ENCODE assay signal across 30 mouse cellular contexts in genomic region chr7:4779921-4780320, GRCm38 (mm10). TPM values are rescaled to one million over a fixed set of nuclear protein-coding genes. Genes with fewer than 3 reads are reported as not detected.
A peak's percentile ranks its signal among the peaks of the same experiment; 100 is the strongest.
DNase-seq lines count a peak whose midpoint lies in the region; ATAC-seq and TF ChIP-seq lines count a peak whose summit lies in the region.
"Had no signal": no experiment of that assay in that cellular context is flagged by ENCODE, and none has a peak within 500 bp of the region (broad histone marks: within the 10 kb centered on the region; RNA-seq: fewer than 3 reads in every experiment).

No protein-coding gene starts in this region.

- ATAC-seq in intestine, embryonic 15.5 days = no peak
- ATAC-seq in intestine, postnatal 0 days = no peak
- ATAC-seq: lung, postnatal 0 days; midbrain, embryonic 15.5 days had no signal

- H3K4me3 ChIP-seq in intestine, embryonic 15.5 days (replicated peaks) = no peak overlapping the region
- H3K4me3 ChIP-seq in intestine, postnatal 0 days (ENCODE audit: low read depth, low read length) = no peak overlapping the region
- H3K4me3 ChIP-seq in embryonic facial prominence, embryonic 10.5 days = peak overlapping the region; percentile 13; the same call in 1 of the 2 replicates
- H3K4me3 ChIP-seq: embryonic facial prominence, embryonic 12.5 days; gastrocnemius, adult 2 months; hindbrain, embryonic 13.5 days; midbrain, embryonic 15.5 days; neural tube, embryonic 13.5 days had no signal

- no peaks in the 10 kb centered on the region for H3K36me3 ChIP-seq in intestine, embryonic 15.5 days
- H3K36me3 ChIP-seq in intestine, postnatal 0 days (ENCODE audit: control insufficient read depth, insufficient read depth) = peaks cover 7% of the 10 kb centered on the region; the same call in 1 of the 2 replicates
- H3K36me3 ChIP-seq in embryonic facial prominence, embryonic 10.5 days (replicated peaks) = no peaks in the 10 kb centered on the region
- H3K36me3 ChIP-seq: embryonic facial prominence, embryonic 12.5 days; hindbrain, embryonic 13.5 days; midbrain, embryonic 15.5 days; neural tube, embryonic 13.5 days had no signal

- H3K27ac ChIP-seq in intestine, embryonic 15.5 days = no peak overlapping the region
- H3K27ac ChIP-seq in intestine, postnatal 0 days (ENCODE audit: low read depth, low read length) = no peak overlapping the region
- no peak overlapping the region for H3K27ac ChIP-seq in embryonic facial prominence, embryonic 10.5 days (replicated peaks)
- H3K27ac ChIP-seq: embryonic facial prominence, embryonic 12.5 days; gastrocnemius, adult 2 months; hindbrain, embryonic 13.5 days; macrophage; midbrain, embryonic 15.5 days; neural tube, embryonic 13.5 days had no signal

- peak; percentile 15 for DNase-seq in thymus, postnatal 0 days (ENCODE audit: low spot score)
- DNase-seq in thymus, postnatal 10 days (ENCODE audit: low spot score in 2 of 2) = no peak
- no peak for DNase-seq in embryonic facial prominence, embryonic 10.5 days (ENCODE audit: low spot score)
- no peak for DNase-seq in gastrocnemius, postnatal 25 days
- DNase-seq in adrenal gland, postnatal 25 days = no peak
- DNase-seq: adrenal gland, postnatal 36 days; cerebellum, adult 9-11 months; gastrocnemius, adult 2 months; heart, postnatal 14 days; kidney, adult 9 months; kidney, postnatal 14 days; left cerebral cortex, postnatal 4 days; liver; right cerebral cortex, postnatal 4 days; thymus, postnatal 14 days had no signal

- peaks cover 40% of the 10 kb centered on the region for H3K27me3 ChIP-seq in intestine, embryonic 15.5 days (replicated peaks)
- peaks cover 37% of the 10 kb centered on the region for H3K27me3 ChIP-seq in intestine, postnatal 0 days (replicated peaks; ENCODE audit: control insufficient read depth, insufficient read depth, low read length)
- H3K27me3 ChIP-seq in embryonic facial prominence, embryonic 10.5 days (replicated peaks; ENCODE audit: low read depth, poor library complexity, severe bottlenecking) = peaks cover 63% of the 10 kb centered on the region

- H3K4me1 ChIP-seq in intestine, embryonic 15.5 days (replicated peaks) = peaks cover 20% of the 10 kb centered on the region
- H3K4me1 ChIP-seq in intestine, postnatal 0 days (replicated peaks; ENCODE audit: control insufficient read depth, insufficient read depth, low read length) = no peaks in the 10 kb centered on the region
- H3K4me1 ChIP-seq in embryonic facial prominence, embryonic 10.5 days = peaks cover 37% of the 10 kb centered on the region

- H3K9me3 ChIP-seq in intestine, embryonic 15.5 days = no peaks in the 10 kb centered on the region
- no peaks in the 10 kb centered on the region for H3K9me3 ChIP-seq in intestine, postnatal 0 days (ENCODE audit: control insufficient read depth)
- no peaks in the 10 kb centered on the region for H3K9me3 ChIP-seq in embryonic facial prominence, embryonic 10.5 days
- H3K9me3 ChIP-seq: embryonic facial prominence, embryonic 12.5 days; hindbrain, embryonic 13.5 days; midbrain, embryonic 15.5 days; neural tube, embryonic 13.5 days had no signal

- H3K4me2 ChIP-seq in intestine, embryonic 15.5 days (replicated peaks) = no peak overlapping the region
- no peak overlapping the region for H3K4me2 ChIP-seq in intestine, postnatal 0 days (replicated peaks; ENCODE audit: low read depth)
- H3K4me2 ChIP-seq: embryonic facial prominence, embryonic 12.5 days; heart, embryonic 11.5 days; hindbrain, embryonic 13.5 days; midbrain, embryonic 15.5 days; neural tube, embryonic 13.5 days had no signal

- 39% methylated on average over 5 of the region's 5 CpGs for WGBS in intestine, embryonic 15.5 days
- WGBS in intestine, postnatal 0 days = 28% methylated on average over 5 of the region's 5 CpGs
- WGBS in embryonic facial prominence, embryonic 10.5 days = 39% methylated on average over 5 of the region's 5 CpGs

- no peak for TF ChIP-seq CTCF in intestine, postnatal 0 days (IDR thresholded peaks at IDR 0.05; ENCODE audit: low read depth)

- peak overlapping the region; percentile 13; the same call in 1 of the 2 replicates for H3K9ac ChIP-seq in intestine, embryonic 15.5 days
- H3K9ac ChIP-seq in intestine, postnatal 0 days (ENCODE audit: low read depth, low read length) = no peak overlapping the region
- H3K9ac ChIP-seq: embryonic facial prominence, embryonic 12.5 days; hindbrain, embryonic 13.5 days; midbrain, embryonic 15.5 days; neural tube, embryonic 13.5 days had no signal

RNA-seq across cellular contexts. Expression of gene Il11, which starts 2.7 kb away (rescaled TPM):
- 0.14 and 0.24 TPM in 2 replicates for polyA plus RNA-seq in intestine, embryonic 15.5 days (2015; fragmentation: Nextera tagmentation; extraction: Ambion mirVana)
- 0.12 and 0.30 TPM in 2 replicates for polyA plus RNA-seq in intestine, postnatal 0 days (2015; fragmentation: Nextera tagmentation; extraction: Ambion mirVana)
- 0.13 and 0.30 TPM in 2 replicates for polyA plus RNA-seq in thymus, postnatal 0 days (2015; fragmentation: Nextera tagmentation; extraction: Ambion mirVana)
- polyA plus RNA-seq in embryonic facial prominence, embryonic 10.5 days (2016; fragmentation: Nextera tagmentation; extraction: Ambion mirVana) = 0.15 and 0.19 TPM in 2 replicates
- total RNA-seq in gastrocnemius, postnatal 25 days (2021) = not detected
- total RNA-seq in adrenal gland, postnatal 25 days (2021) = 0.15 TPM in 1 of 2 replicates, not detected in the other
- total RNA-seq: gastrocnemius, adult 2 months had no signal
- polyA plus RNA-seq: heart, embryonic 11.5 days; liver, embryonic 16.5 days; macrophage had no signal

RNA-seq across cellular contexts. Expression of gene Tmem190, which starts 2.8 kb away (rescaled TPM):
- polyA plus RNA-seq in intestine, embryonic 15.5 days (2015; fragmentation: Nextera tagmentation; extraction: Ambion mirVana) = 1.1 and 1.8 TPM in 2 replicates
- 0.59 TPM in 1 of 2 replicates, not detected in the other for polyA plus RNA-seq in intestine, postnatal 0 days (2015; fragmentation: Nextera tagmentation; extraction: Ambion mirVana)
- polyA plus RNA-seq in thymus, postnatal 0 days (2015; fragmentation: Nextera tagmentation; extraction: Ambion mirVana) = 0.23 TPM in 1 of 2 replicates, not detected in the other
- not detected in 2 replicates for polyA plus RNA-seq in embryonic facial prominence, embryonic 10.5 days (2016; fragmentation: Nextera tagmentation; extraction: Ambion mirVana)
- not detected for total RNA-seq in gastrocnemius, postnatal 25 days (2021)
- total RNA-seq in adrenal gland, postnatal 25 days (2021) = not detected in 2 replicates
- total RNA-seq: adrenal gland, postnatal 36 days; gastrocnemius, adult 2 months; heart, postnatal 14 days; layer of hippocampus, adult 18-20 months; layer of hippocampus, postnatal 14 days; left cerebral cortex, adult 8-10 months; left cerebral cortex, postnatal 4 days had no signal
- polyA plus RNA-seq: embryonic facial prominence, embryonic 12.5 days; forebrain, embryonic 11.5 days; heart, embryonic 11.5 days; hindbrain, embryonic 13.5 days; liver, embryonic 16.5 days; macrophage; midbrain, embryonic 15.5 days; neural tube, embryonic 13.5 days had no signal

RNA-seq across cellular contexts. Expression of gene Fam71e2, which starts 8.8 kb away (rescaled TPM):
- polyA plus RNA-seq in intestine, embryonic 15.5 days (2015; fragmentation: Nextera tagmentation; extraction: Ambion mirVana) = not detected in 2 replicates
- polyA plus RNA-seq in intestine, postnatal 0 days (2015; fragmentation: Nextera tagmentation; extraction: Ambion mirVana) = not detected in 2 replicates
- polyA plus RNA-seq in thymus, postnatal 0 days (2015; fragmentation: Nextera tagmentation; extraction: Ambion mirVana) = not detected in 2 replicates
- not detected in 2 replicates for polyA plus RNA-seq in embryonic facial prominence, embryonic 10.5 days (2016; fragmentation: Nextera tagmentation; extraction: Ambion mirVana)
- not detected for total RNA-seq in gastrocnemius, postnatal 25 days (2021)
- not detected in 2 replicates for total RNA-seq in adrenal gland, postnatal 25 days (2021)
- total RNA-seq: adrenal gland, postnatal 36 days; gastrocnemius, adult 2 months; heart, postnatal 14 days; layer of hippocampus, adult 18-20 months; layer of hippocampus, postnatal 14 days; left cerebral cortex, adult 8-10 months; left cerebral cortex, postnatal 4 days had no signal
- polyA plus RNA-seq: embryonic facial prominence, embryonic 12.5 days; forebrain, embryonic 11.5 days; heart, embryonic 11.5 days; hindbrain, embryonic 13.5 days; liver, embryonic 16.5 days; lung, postnatal 0 days; macrophage; midbrain, embryonic 15.5 days; neural tube, embryonic 13.5 days; stomach, embryonic 14.5 days had no signal

RNA-seq across cellular contexts. Expression of gene Tmem238, which starts 9.5 kb away (rescaled TPM):
- polyA plus RNA-seq in intestine, embryonic 15.5 days (2015; fragmentation: Nextera tagmentation; extraction: Ambion mirVana) = 40.4 and 40.6 TPM in 2 replicates
- 74.3 and 75.5 TPM in 2 replicates for polyA plus RNA-seq in intestine, postnatal 0 days (2015; fragmentation: Nextera tagmentation; extraction: Ambion mirVana)
- polyA plus RNA-seq in thymus, postnatal 0 days (2015; fragmentation: Nextera tagmentation; extraction: Ambion mirVana) = 9.6 and 11.7 TPM in 2 replicates
- polyA plus RNA-seq in embryonic facial prominence, embryonic 10.5 days (2016; fragmentation: Nextera tagmentation; extraction: Ambion mirVana) = 4.1 and 4.2 TPM in 2 replicates
- total RNA-seq in gastrocnemius, postnatal 25 days (2021) = 1 to 10 TPM; 6.3 to 6.4 TPM
- 13.4 and 16.4 TPM in 2 replicates for total RNA-seq in adrenal gland, postnatal 25 days (2021)

RNA-seq across cellular contexts. Expression of gene Rpl28, which starts 12.8 kb away (rescaled TPM):
- 328 and 339 TPM in 2 replicates for polyA plus RNA-seq in intestine, embryonic 15.5 days (2015; fragmentation: Nextera tagmentation; extraction: Ambion mirVana)
- polyA plus RNA-seq in intestine, postnatal 0 days (2015; fragmentation: Nextera tagmentation; extraction: Ambion mirVana) = 419 and 467 TPM in 2 replicates
- 546 and 590 TPM in 2 replicates for polyA plus RNA-seq in thymus, postnatal 0 days (2015; fragmentation: Nextera tagmentation; extraction: Ambion mirVana)
- 386 and 403 TPM in 2 replicates for polyA plus RNA-seq in embryonic facial prominence, embryonic 10.5 days (2016; fragmentation: Nextera tagmentation; extraction: Ambion mirVana)
- 100 to 1,000 TPM; 442 to 471 TPM for total RNA-seq in gastrocnemius, postnatal 25 days (2021)
- 922 and 1,210 TPM in 2 replicates for total RNA-seq in adrenal gland, postnatal 25 days (2021)
